Mouse (Mus musculus) lung, embryonic 15.5 days (tissue): ENCODE measurements around the gene Gas2. TPM values are rescaled to one million over a fixed set of nuclear protein-coding genes. Genes with fewer than 3 reads are reported as not detected.

ENCODE experiments used
- ATAC-seq: fragments of 200-750 bp; cut with Nextera tagmentation; 2 replicates; pipeline ENCODE4 v1.8.0; 2017; ENCODE audit warnings: moderate number of reproducible peaks, borderline replicate concordance; ENCODE audit not compliant: low FRiP score, low TSS enrichment; ENCODE audit errors: extremely low read depth
- H3K27ac ChIP-seq: fragments of 300-500 bp; sonication (generic); 2 replicates; pipeline ENCODE4 v1.5.1; 2015; ENCODE audit warnings: moderate library complexity, mild to moderate bottlenecking, inconsistent platforms
- H3K27me3 ChIP-seq: fragments of 300-500 bp; sonication (generic); 2 replicates; pipeline ENCODE4 v1.6.1; 2015; ENCODE audit warnings: inconsistent platforms
- H3K36me3 ChIP-seq: fragments of 300-500 bp; sonication (generic); 2 replicates; pipeline ENCODE4 v1.6.1; 2015; ENCODE audit warnings: inconsistent platforms
- H3K4me1 ChIP-seq: fragments of 300-500 bp; sonication (generic); 2 replicates; pipeline ENCODE4 v1.6.1; 2015; ENCODE audit warnings: inconsistent platforms
- H3K4me2 ChIP-seq: fragments of 300-500 bp; sonication (generic); 2 replicates; pipeline ENCODE4 v1.6.1; 2015; ENCODE audit warnings: inconsistent platforms, mild to moderate bottlenecking, moderate library complexity
- H3K4me3 ChIP-seq: fragments of 300-500 bp; sonication (generic); 2 replicates; pipeline ENCODE4 v1.5.1; 2015; ENCODE audit warnings: mild to moderate bottlenecking, inconsistent platforms
- H3K9ac ChIP-seq: fragments of 300-500 bp; sonication (generic); 2 replicates; pipeline ENCODE4 v1.6.1; 2015; ENCODE audit warnings: inconsistent platforms
- H3K9me3 ChIP-seq: fragments of 300-500 bp; sonication (generic); 2 replicates; pipeline ENCODE4 v1.6.1; 2016; ENCODE audit warnings: inconsistent platforms
- WGBS: fragments of 180-500 bp; shearing (Covaris S2); methylation state at CpG from one replicate; pipeline ENCODE4 v1.1.7; 2015; 5-methylcytosine and 5-hydroxymethylcytosine counted together
- polyA plus RNA-seq: library from polyadenylated mRNA; unstranded; fragments of >200 nt; fragmentation: Nextera tagmentation; extraction: Ambion mirVana; gene quantifications from 2 replicates; pipeline ENCODE4 v1.2.1, GENCODE M21; 2015

Gas2 gene
- 14.4 and 16.0 TPM in 2 replicates for polyA plus RNA-seq

GRCm38 (mm10) chr7:51861250-51862096 is at the start of gene Gas2:
Gene Gas2 (plus strand): TSS chr7:51862015.
- WGBS, result 6% methylated on average over 88 of the region's 105 CpGs
- Histone ChIP-seq H3K4me3 (peak within 1 kb of the TSS; percentile 81), H3K36me3 (0 out of 2 replicates have a peak, but pooled peaks cover 3% of the 10 kb centered on the region), H3K27me3 (no peaks in the 10 kb centered on the region), H3K9me3 (no peaks in the 10 kb centered on the region), H3K9ac (peak within 1 kb of the TSS; percentile 83), H3K4me2 (peak within 1 kb of the TSS; percentile 86), H3K27ac (peak within 1 kb of the TSS; percentile 97), H3K4me1 (peaks cover 14% of the 10 kb centered on the region)
- ATAC-seq, result peak; percentile 89

DNA sequence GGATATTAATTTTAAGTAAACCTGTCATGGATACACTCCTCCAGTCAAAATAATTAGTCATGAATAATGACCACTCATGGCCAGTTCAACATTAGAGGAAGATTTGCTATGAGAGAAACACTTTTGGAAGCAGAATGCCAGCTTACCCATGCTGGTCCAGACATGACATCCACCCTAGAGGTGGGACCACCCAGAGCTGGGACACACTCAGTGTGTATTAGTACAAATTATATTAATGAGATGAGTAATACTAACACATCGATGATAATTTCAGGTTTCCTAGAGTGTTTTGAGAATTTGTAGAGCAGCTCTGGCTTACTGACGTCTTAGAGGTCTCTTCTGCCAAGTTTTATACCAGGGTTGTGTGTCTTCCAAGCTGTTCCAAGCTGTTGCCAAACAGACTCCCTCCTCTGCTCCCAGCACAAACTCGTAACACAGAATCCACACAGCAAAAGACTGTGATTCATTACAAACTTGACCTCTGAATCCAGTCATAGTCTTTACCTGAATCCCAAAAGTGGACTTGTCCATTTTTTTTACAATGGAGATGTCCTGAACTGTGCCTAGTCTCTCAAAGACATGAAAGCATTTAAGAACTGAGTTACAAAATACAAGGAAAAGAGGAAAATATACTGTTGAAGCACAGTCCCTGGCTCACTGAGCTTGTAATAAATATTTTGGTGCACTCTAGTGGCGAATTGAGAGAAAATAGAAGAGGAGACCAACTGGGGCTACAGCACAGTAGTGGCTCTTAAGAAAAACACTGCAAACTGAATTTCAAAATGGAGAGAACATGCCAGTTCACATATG is 46.1 kb upstream of the Gas2 start:
- H3K36me3 ChIP-seq, result no peaks in the 10 kb centered on the region
- H3K27me3 ChIP-seq, result no peaks in the 10 kb centered on the region
- no peak overlapping the region for H3K4me3 ChIP-seq
- ATAC-seq, result no peak
- H3K4me2 ChIP-seq, result no peak overlapping the region
- no peak overlapping the region for H3K9ac ChIP-seq
- no peaks in the 10 kb centered on the region for H3K9me3 ChIP-seq
- no peaks in the 10 kb centered on the region for H3K4me1 ChIP-seq
- WGBS, result 42% methylated on average over 4 of the region's 4 CpGs
- H3K27ac ChIP-seq, result no peak overlapping the region

DNA sequence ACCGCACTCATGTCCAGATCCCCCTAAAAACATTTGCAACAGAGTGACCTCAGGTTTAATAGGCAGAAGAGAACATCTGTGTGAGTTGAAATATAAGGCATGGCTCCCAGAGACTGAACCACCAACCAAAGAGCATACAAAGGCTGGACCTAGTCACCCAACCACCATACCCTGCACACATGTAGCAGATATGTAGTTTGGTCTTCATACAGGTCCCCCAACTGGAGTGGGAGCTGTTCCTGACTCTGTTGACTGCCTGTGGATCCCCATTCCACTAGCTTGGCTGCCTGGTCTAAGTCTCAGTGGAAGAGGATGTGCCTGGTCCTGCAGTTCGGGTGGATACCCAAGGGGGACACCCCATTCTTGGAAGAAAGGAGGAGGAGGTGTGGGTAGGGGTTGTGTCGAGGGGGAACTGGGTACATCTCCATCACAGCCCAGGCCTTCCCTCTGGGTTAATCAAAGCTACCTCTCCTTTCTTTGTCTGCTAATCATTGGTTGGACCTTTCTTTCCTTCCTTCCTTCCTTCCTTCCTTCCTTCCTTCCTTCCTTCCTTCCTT is 45.5 kb upstream of the Gas2 start:
- no peak for ATAC-seq
- Histone ChIP-seq H3K4me3 (no peak overlapping the region), H3K4me2 (no peak overlapping the region), H3K36me3 (no peaks in the 10 kb centered on the region), H3K4me1 (no peaks in the 10 kb centered on the region), H3K9ac (no peak overlapping the region), H3K9me3 (no peaks in the 10 kb centered on the region), H3K27me3 (no peaks in the 10 kb centered on the region), H3K27ac (no peak overlapping the region)
- 52% methylated on average over 3 of the region's 3 CpGs for WGBS

DNA sequence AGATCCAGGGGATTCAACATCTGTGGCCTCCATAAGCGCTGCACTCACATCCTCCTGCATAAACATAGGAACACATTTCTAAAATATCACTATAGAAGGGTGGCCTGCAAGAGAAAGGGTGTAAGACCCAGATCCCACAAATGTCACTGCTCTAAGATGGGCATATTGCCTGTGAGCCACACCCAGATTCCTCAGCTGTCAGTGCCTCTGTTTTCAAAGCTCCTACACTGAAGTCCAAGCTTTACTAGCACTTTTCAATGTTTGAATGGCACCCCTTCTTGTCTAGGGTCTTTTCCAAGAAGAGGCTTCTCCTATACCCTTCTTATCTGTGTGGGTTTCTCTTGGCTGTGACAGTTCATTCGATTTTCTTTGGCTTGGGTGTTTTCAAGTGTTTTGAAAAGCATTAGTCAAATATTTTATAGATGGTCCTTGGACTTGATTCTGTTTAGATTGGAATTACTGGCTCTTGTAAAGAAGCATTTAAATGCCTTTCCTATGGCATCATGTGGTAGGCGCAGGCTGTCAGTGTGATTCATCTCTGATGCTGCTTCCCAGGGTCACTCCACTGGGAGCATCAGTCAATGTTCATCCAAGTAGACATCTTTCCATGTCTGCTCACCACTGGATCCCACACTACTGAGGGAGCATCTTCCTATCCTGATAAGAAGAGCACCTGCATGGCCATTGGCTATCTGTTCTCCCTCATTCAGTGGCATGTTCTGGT is 43.4 kb upstream of the Gas2 start:
- Histone ChIP-seq H3K9me3 (no peaks in the 10 kb centered on the region), H3K4me1 (no peaks in the 10 kb centered on the region), H3K36me3 (no peaks in the 10 kb centered on the region), H3K27ac (no peak overlapping the region), H3K9ac (no peak overlapping the region), H3K4me2 (no peak overlapping the region), H3K27me3 (no peaks in the 10 kb centered on the region), H3K4me3 (no peak overlapping the region)
- no peak for ATAC-seq
- 47% methylated on average over 3 of the region's 3 CpGs for WGBS

DNA sequence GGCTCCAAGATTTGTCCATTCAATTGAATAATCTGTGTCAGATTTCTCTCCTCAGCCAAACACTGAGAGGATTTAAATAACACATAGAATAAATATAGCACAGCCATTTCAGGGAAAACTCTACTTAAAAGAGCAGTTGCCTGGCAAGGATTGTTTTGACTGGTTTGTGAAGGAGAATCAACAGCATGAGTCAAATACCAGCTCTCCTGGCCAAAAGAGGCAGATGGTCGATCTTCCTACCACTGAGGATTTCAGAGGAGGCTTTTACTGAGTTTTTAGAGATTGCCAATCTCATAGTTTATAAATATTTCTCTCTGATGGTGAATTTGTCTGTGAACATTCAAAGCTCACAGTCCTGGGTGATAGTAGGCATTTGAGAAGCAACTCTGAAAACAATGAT is 41.9 kb upstream of the Gas2 start:
- ATAC-seq, result no peak
- Histone ChIP-seq H3K4me2 (no peak overlapping the region), H3K9ac (no peak overlapping the region), H3K4me1 (no peaks in the 10 kb centered on the region), H3K9me3 (no peaks in the 10 kb centered on the region), H3K27ac (no peak overlapping the region), H3K4me3 (no peak overlapping the region), H3K27me3 (no peaks in the 10 kb centered on the region), H3K36me3 (no peaks in the 10 kb centered on the region)
- 45% methylated on average over 1 of the region's 1 CpGs for WGBS

- Histone ChIP-seq H3K9me3 (no peaks in the 10 kb centered on the region), H3K4me1 (no peaks in the 10 kb centered on the region), H3K27me3 (no peaks in the 10 kb centered on the region), H3K27ac (no peak overlapping the region), H3K36me3 (no peaks in the 10 kb centered on the region), H3K4me3 (no peak overlapping the region), H3K9ac (no peak overlapping the region), H3K4me2 (no peak overlapping the region)
- ATAC-seq, result no peak
- WGBS, result 44% methylated on average over 2 of the region's 2 CpGs
Observed at GRCm38 (mm10) chr7:51821467-51821866, 40.3 kb upstream of the Gas2 start.

GRCm38 (mm10) chr7:51823562-51824338 is 38.1 kb upstream of the Gas2 start:
- no peak for ATAC-seq
- Histone ChIP-seq H3K27me3 (no peaks in the 10 kb centered on the region), H3K4me1 (no peaks in the 10 kb centered on the region), H3K27ac (no peak overlapping the region), H3K9me3 (no peaks in the 10 kb centered on the region), H3K4me3 (no peak overlapping the region), H3K36me3 (no peaks in the 10 kb centered on the region), H3K4me2 (no peak overlapping the region), H3K9ac (no peak overlapping the region)
- 67% methylated on average over 7 of the region's 7 CpGs for WGBS

GRCm38 (mm10) chr7:51831917-51832316 is 29.9 kb upstream of the Gas2 start:
- no peak for ATAC-seq
- 44% methylated on average over 7 of the region's 7 CpGs for WGBS

DNA sequence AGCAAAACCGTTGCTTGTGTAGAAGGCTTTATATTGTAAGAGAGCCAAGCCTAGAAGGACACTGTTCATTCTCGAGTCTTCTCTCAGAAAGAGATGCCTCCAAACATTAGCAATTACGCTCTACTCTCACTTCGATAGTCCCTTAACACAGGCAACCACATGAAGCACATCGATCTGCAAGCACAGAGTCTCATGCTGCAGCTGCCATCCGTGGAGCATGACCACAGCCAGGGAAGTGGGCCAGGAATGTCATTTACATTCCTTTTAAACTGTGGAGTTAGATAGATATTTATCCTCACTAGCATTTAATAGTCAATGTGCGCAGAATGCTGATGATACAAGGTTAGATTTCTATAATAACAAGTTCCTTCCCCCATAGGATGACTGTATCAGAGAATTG is 21.3 kb upstream of the Gas2 start:
- Histone ChIP-seq H3K4me1 (no peaks in the 10 kb centered on the region), H3K9ac (no peak overlapping the region), H3K27me3 (no peaks in the 10 kb centered on the region), H3K27ac (no peak overlapping the region), H3K4me3 (no peak overlapping the region), H3K4me2 (no peak overlapping the region), H3K9me3 (no peaks in the 10 kb centered on the region), H3K36me3 (no peaks in the 10 kb centered on the region)
- WGBS, result 66% methylated on average over 7 of the region's 7 CpGs
- ATAC-seq, result no peak

More at GRCm38 (mm10) chr7:51831917-51832316, 29.9 kb upstream of the Gas2 start:
- no peak overlapping the region for H3K9ac ChIP-seq
- no peaks in the 10 kb centered on the region for H3K4me1 ChIP-seq
- H3K36me3 ChIP-seq, result no peaks in the 10 kb centered on the region
- H3K9me3 ChIP-seq, result no peaks in the 10 kb centered on the region
- H3K4me2 ChIP-seq, result no peak overlapping the region
- no peaks in the 10 kb centered on the region for H3K27me3 ChIP-seq
- no peak overlapping the region for H3K4me3 ChIP-seq
- H3K27ac ChIP-seq, result no peak overlapping the region

GRCm38 (mm10) chr7:51850877-51851276 is 10.9 kb upstream of the Gas2 start:
- H3K9ac ChIP-seq, result no peak overlapping the region
- 78% methylated on average over 6 of the region's 6 CpGs for WGBS
- no peak for ATAC-seq
- H3K4me2 ChIP-seq, result no peak overlapping the region
- H3K27ac ChIP-seq, result no peak overlapping the region
- H3K4me1 ChIP-seq, result no peaks in the 10 kb centered on the region
- H3K27me3 ChIP-seq, result no peaks in the 10 kb centered on the region
- H3K9me3 ChIP-seq, result no peaks in the 10 kb centered on the region
- no peak overlapping the region for H3K4me3 ChIP-seq
- H3K36me3 ChIP-seq, result no peaks in the 10 kb centered on the region
